Mouse (Mus musculus) MEL (cell line): ENCODE results near the gene Rac2. TPM values are rescaled to one million over a fixed set of nuclear protein-coding genes. Genes with fewer than 3 reads are reported as not detected.

ENCODE experiments used
- DNase-seq: peaks from one replicate; pipeline ENCODE4 v3.0.0; 2011; ENCODE audit warnings: low read depth, low spot score
- H3K27ac ChIP-seq: 2 replicates; pipeline ENCODE4 v1.5.1; 2012; ENCODE audit warnings: low read depth, mild to moderate bottlenecking, control low read depth, low read length, moderate library complexity; ENCODE audit not compliant: control insufficient read depth
- H3K27me3 ChIP-seq, 2 experiments: fragments of 150-350 bp in 1 of 2; sonication (generic) in 1 of 2; 2 replicates each; pipeline ENCODE4 v1.6.1; 2012; ENCODE audit warnings: low read length in 2 of 2, mild to moderate bottlenecking in 2 of 2, improper control_type of control experiment in 1 of 2, moderate library complexity in 1 of 2; ENCODE audit not compliant: insufficient read depth in 2 of 2, control insufficient read depth in 1 of 2
- H3K36me3 ChIP-seq, 2 experiments: 2 replicates each; pipeline ENCODE4 v1.6.1; 2012 to 2014; ENCODE audit warnings: low read length in 2 of 2, improper control_type of control experiment in 1 of 2, inconsistent platforms in 1 of 2, mild to moderate bottlenecking in 1 of 2; ENCODE audit not compliant: insufficient read depth in 2 of 2, control insufficient read depth in 1 of 2
- H3K4me1 ChIP-seq, 2 experiments: fragments of 150-350 bp in 1 of 2; sonication (generic) in 1 of 2; 2 replicates each; pipeline ENCODE4 v1.6.1; 2012; ENCODE audit warnings: low read length in 2 of 2, improper control_type of control experiment in 1 of 2, mild to moderate bottlenecking in 1 of 2; ENCODE audit not compliant: insufficient read depth in 2 of 2, control insufficient read depth in 1 of 2
- H3K4me3 ChIP-seq, 2 experiments: fragments of 150-350 bp in 1 of 2; sonication (generic) in 1 of 2; 2 replicates each; pipeline ENCODE4 v1.5.1; 2012; ENCODE audit warnings: low read depth in 2 of 2, low read length in 2 of 2, mild to moderate bottlenecking in 2 of 2, moderate library complexity in 2 of 2, control low read depth in 1 of 2, improper control_type of control experiment in 1 of 2; ENCODE audit not compliant: control insufficient read depth in 1 of 2, insufficient read depth in 1 of 2
- H3K79me2 ChIP-seq: 2 replicates; pipeline ENCODE4 v1.6.1; 2012; ENCODE audit warnings: mild to moderate bottlenecking, low read length, moderate library complexity; ENCODE audit not compliant: control insufficient read depth, poor library complexity, insufficient read depth
- H3K9ac ChIP-seq: 2 replicates; pipeline ENCODE4 v1.6.1; 2012; ENCODE audit warnings: low read depth, mild to moderate bottlenecking, control low read depth, low read length, moderate library complexity; ENCODE audit not compliant: control insufficient read depth, poor library complexity, severe bottlenecking
- H3K9me3 ChIP-seq: fragments of 150-350 bp; sonication (generic); replicated peaks from 2 replicates; pipeline ENCODE4 v1.6.1; 2012; ENCODE audit warnings: mild to moderate bottlenecking, low read length, improper control_type of control experiment, moderate library complexity; ENCODE audit not compliant: insufficient read depth
- BHLHE40 ChIP-seq: IDR thresholded peaks from 2 replicates; pipeline ENCODE4 v1.6.1; 2012; ENCODE audit warnings: low read depth, mild to moderate bottlenecking, inconsistent platforms, low read length, improper control_type of control experiment, borderline replicate concordance
- CHD1 ChIP-seq: IDR thresholded peaks from 2 replicates; pipeline ENCODE4 v1.6.1; 2012; ENCODE audit warnings: low read depth, mild to moderate bottlenecking, inconsistent platforms, low read length, improper control_type of control experiment
- ELF1 ChIP-seq: IDR thresholded peaks from 2 replicates; pipeline ENCODE4 v1.6.1; 2014; ENCODE audit warnings: low read depth, mild to moderate bottlenecking, inconsistent platforms, low read length, improper control_type of control experiment, moderate library complexity
- EP300 ChIP-seq, 2 experiments: IDR thresholded peaks; 2 replicates each; pipeline ENCODE4 v1.6.1; 2011; ENCODE audit warnings: improper control_type of control experiment in 2 of 2, low read length in 2 of 2, low read depth in 1 of 2, mild to moderate bottlenecking in 1 of 2
- ETS1 ChIP-seq: IDR thresholded peaks from 2 replicates; pipeline ENCODE4 v1.6.1; 2012; ENCODE audit warnings: low read depth, mild to moderate bottlenecking, inconsistent platforms, low read length, improper control_type of control experiment, moderate library complexity
- HCFC1 ChIP-seq: IDR thresholded peaks from 2 replicates; pipeline ENCODE4 v1.6.1; 2012; ENCODE audit warnings: low read depth, mild to moderate bottlenecking, inconsistent platforms, low read length, improper control_type of control experiment, moderate library complexity
- MXI1 ChIP-seq: IDR thresholded peaks from 2 replicates; pipeline ENCODE4 v1.6.1; 2011; ENCODE audit warnings: mild to moderate bottlenecking, low read depth, low read length, improper control_type of control experiment
- NELFE ChIP-seq: IDR thresholded peaks from 2 replicates; pipeline ENCODE4 v1.6.1; 2011; ENCODE audit warnings: low read depth, low read length, improper control_type of control experiment
- NRF1 ChIP-seq: IDR thresholded peaks from 2 replicates; pipeline ENCODE4 v1.6.1; 2014; ENCODE audit warnings: low read depth, mild to moderate bottlenecking, inconsistent platforms, low read length, improper control_type of control experiment, moderate library complexity; ENCODE audit not compliant: poor library complexity, insufficient read depth, severe bottlenecking
- POLR2A ChIP-seq, 2 experiments: IDR thresholded peaks; 2 replicates each; pipeline ENCODE4 v1.6.1; 2011 to 2012; ENCODE audit warnings: low read length in 2 of 2, mild to moderate bottlenecking in 2 of 2, control low read depth in 1 of 2, improper control_type of control experiment in 1 of 2, low read depth in 1 of 2, moderate library complexity in 1 of 2; ENCODE audit not compliant: control insufficient read depth in 1 of 2, insufficient read depth in 1 of 2, poor library complexity in 1 of 2
- POLR2AphosphoS5 ChIP-seq: IDR thresholded peaks from 2 replicates; pipeline ENCODE4 v1.6.1; 2012; ENCODE audit warnings: low read depth, borderline replicate concordance, mild to moderate bottlenecking, inconsistent platforms, low read length, moderate library complexity, mixed read lengths
- SIN3A ChIP-seq: IDR thresholded peaks from 2 replicates; pipeline ENCODE4 v1.6.1; 2012; ENCODE audit warnings: low read length, improper control_type of control experiment, inconsistent platforms
- TBP ChIP-seq: IDR thresholded peaks from 2 replicates; pipeline ENCODE4 v1.8.0; 2011; ENCODE audit warnings: low read depth, low read length, improper control_type of control experiment
- TCF12 ChIP-seq: IDR thresholded peaks from 2 replicates; pipeline ENCODE4 v1.6.1; 2014; ENCODE audit warnings: low read depth, mild to moderate bottlenecking, inconsistent platforms, low read length, improper control_type of control experiment, moderate library complexity
- USF1 ChIP-seq: IDR thresholded peaks from 2 replicates; pipeline ENCODE4 v1.6.1; 2014; ENCODE audit warnings: low read depth, mild to moderate bottlenecking, inconsistent platforms, low read length, improper control_type of control experiment, moderate library complexity
- ZMIZ1 ChIP-seq: IDR thresholded peaks from 2 replicates; pipeline ENCODE4 v1.6.1; 2012; ENCODE audit warnings: low read depth, mild to moderate bottlenecking, inconsistent platforms, low read length, improper control_type of control experiment, moderate library complexity
- polyA plus RNA-seq, 2 experiments: library from polyadenylated mRNA; stranded (reverse) in 1 of 2; unstranded in 1 of 2; fragments of >175 nt in 1 of 2; fragments of >200 nt in 1 of 2; gene quantifications; 2 replicates each; pipeline versions ENCODE4 v1.2.1 to v1.2.4; 2012; ENCODE audit warnings: low replicate concordance in 2 of 2, low read depth in 1 of 2; ENCODE audit not compliant: insufficient read length in 2 of 2, insufficient read depth in 1 of 2, missing spikeins in 1 of 2
- total RNA-seq: library from RNA; depleted of rRNA; stranded (reverse); fragments of 300-350 nt; gene quantifications from 2 replicates; pipeline ENCODE4 v1.2.3, GENCODE M21; 2012

The Rac2 gene
- total and polyA plus RNA-seq, 3 experiments = 257 to 881 (median 772) TPM

DNA sequence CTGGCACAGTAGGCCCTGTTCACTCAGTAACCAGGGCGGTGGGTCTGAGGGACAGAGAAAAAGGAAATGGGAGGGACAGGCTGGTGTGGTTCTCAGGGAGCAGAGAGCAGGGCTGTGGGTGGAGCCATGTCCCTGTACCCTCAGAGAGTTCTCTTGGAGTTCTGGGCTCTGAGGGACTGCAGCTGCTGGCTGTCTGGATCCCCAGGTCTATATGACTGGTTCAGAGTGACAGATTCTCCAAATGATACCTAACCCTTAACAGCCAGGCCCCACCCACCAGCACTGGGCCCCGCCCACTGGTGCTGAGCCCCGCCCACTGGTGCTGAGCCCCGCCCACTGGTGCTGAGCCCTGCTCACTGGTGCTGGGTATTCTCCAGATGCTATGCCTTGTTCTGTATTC lies 25.1 kb upstream of the Rac2 start:
- peak overlapping the region; percentile 56 for H3K9ac ChIP-seq
- H3K4me1 ChIP-seq = peaks cover 0 to 11% of the 10 kb centered on the region in 2 experiments; a peak in 2 of 4 replicates
- H3K27me3 ChIP-seq = no peaks in the 10 kb centered on the region
- TF ChIP-seq USF1 = no peak
- no peaks in the 10 kb centered on the region for H3K79me2 ChIP-seq
- no peaks in the 10 kb centered on the region for H3K9me3 ChIP-seq
- peak overlapping the region; percentile 58 to 73 for H3K4me3 ChIP-seq
- H3K36me3 ChIP-seq = no peaks in the 10 kb centered on the region
- peak; percentile 58 for DNase-seq
- H3K27ac ChIP-seq = peak overlapping the region; percentile 37; the same call in 1 of the 2 replicates

DNA sequence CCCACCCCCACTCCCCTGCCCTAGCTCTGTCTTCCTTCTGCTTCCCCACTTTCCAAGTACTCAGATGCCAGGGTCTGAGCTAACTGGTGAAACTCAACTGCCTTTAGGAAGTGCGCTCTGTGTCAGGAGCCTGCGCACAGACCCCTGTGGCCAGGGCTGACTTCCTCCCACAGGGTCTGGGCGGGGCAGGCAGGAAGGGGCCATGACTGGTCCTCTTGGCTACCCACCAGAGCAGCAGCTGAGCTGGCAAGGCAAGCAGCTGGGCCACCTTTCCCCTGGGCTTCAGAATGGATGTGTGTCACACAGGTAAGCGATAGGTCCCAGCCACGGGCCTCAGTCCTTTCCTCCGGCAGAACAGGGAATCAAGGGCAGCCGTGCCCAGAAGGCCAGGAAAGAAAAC lies 24.3 kb upstream of the Rac2 start, which contains the start of gene Cyth4:
Gene Cyth4 (plus strand): TSS at position 134 of the 400 bp plus-strand sequence.
- H3K4me1 ChIP-seq = peaks cover 0 to 11% of the 10 kb centered on the region in 2 experiments; a peak in 2 of 4 replicates
- H3K4me3 ChIP-seq = peak within 1 kb of the TSS; percentile 58 to 73
- peak within 1 kb of the TSS; percentile 56 for H3K9ac ChIP-seq
- H3K9me3 ChIP-seq = no peaks in the 10 kb centered on the region
- no peaks in the 10 kb centered on the region for H3K36me3 ChIP-seq
- no peaks in the 10 kb centered on the region for H3K79me2 ChIP-seq
- no peaks in the 10 kb centered on the region for H3K27me3 ChIP-seq
- peak within 1 kb of the TSS; percentile 59 for H3K27ac ChIP-seq
- no peak for TF ChIP-seq BHLHE40
- peak; percentile 44; the same call in 1 of the 2 replicates for TF ChIP-seq HCFC1
- TF ChIP-seq ETS1 = peak; percentile 71
- TF ChIP-seq POLR2AphosphoS5 = no peak
- 0 out of 2 replicates have a peak, but pooled peaks have one; percentile 14 for TF ChIP-seq TBP
- no peak for TF ChIP-seq CHD1
- peak; percentile 57 for TF ChIP-seq ELF1
- peak in 1 of 2 experiments; percentile 35; a peak in 1 of 4 replicates for TF ChIP-seq POLR2A (IDR thresholded peaks at IDR 0.05; ENCODE audit: control insufficient read depth in 1 of 2, insufficient read depth in 1 of 2, low read depth in 1 of 2, low read length in 2 of 2, poor library complexity in 1 of 2)
- peak; percentile 45; the same call in 1 of the 2 replicates for TF ChIP-seq SIN3A
- no peak for TF ChIP-seq EP300 (IDR thresholded peaks at IDR 0.05; ENCODE audit: low read depth in 1 of 2, low read length in 2 of 2)
- peak; percentile 76 for TF ChIP-seq NRF1
- 0 out of 2 replicates have a peak, but pooled peaks have one; percentile 27 for TF ChIP-seq MXI1
- peak; percentile 20; the same call in 1 of the 2 replicates for TF ChIP-seq TCF12
- peak; percentile 49 for TF ChIP-seq NELFE
- TF ChIP-seq ZMIZ1 = peak; percentile 35; the same call in 1 of the 2 replicates
- DNase-seq = peak; percentile 75
